Mouse (Mus musculus): ENCODE measurements around the gene Gprc6a. TPM values are rescaled to one million over a fixed set of nuclear protein-coding genes. Genes with fewer than 3 reads are reported as not detected.
A peak's percentile ranks its signal among the peaks of the same experiment; 100 is the strongest.

Gene Gprc6a
- not detected in 2 replicates for polyA plus RNA-seq (2015; fragmentation: Nextera tagmentation; extraction: Ambion mirVana)

DNA sequence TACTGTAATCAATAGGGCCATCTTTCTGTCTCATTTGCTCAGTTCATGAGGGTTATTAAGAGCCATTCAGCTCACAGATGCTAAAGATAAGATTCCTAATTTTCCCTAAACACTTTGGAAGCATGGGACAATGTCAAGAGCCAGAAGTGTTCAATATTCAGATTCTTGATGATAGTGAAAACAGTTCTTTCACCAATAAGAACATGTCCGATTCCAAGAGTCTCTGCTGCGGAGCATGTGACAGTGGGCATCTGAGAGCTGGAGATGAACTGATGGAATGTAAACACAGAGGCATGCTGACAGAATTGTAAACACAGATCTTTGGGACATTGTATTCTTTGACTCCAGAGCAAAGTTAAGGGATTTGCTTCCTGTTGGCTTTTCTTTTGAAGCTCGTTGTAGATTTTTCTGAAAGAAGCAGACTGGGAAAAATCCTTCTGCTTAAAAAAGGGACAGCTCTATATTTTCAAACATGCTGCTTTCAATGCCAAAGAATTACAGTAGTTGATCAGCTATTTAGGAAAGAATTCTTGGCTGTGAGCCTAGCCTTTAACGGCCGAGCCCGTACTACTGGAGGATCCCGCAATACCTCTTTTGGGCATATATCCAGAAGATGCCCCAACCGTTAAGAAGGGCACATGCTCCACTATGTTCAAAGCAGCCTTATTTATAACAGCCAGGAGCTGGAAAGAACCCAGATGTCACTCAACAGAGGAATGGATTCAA lies at the start of gene Gprc6a:
Gprc6a (minus strand) TSS at position 51 of the 726 bp plus-strand sequence.
- H3K27me3 ChIP-seq (replicated peaks): no peaks in the 10 kb centered on the region
- H3K4me2 ChIP-seq (replicated peaks): no peak within 1 kb of the TSS
- no peaks in the 10 kb centered on the region for H3K4me1 ChIP-seq (replicated peaks)
- no peak for ATAC-seq
- no peaks in the 10 kb centered on the region for H3K36me3 ChIP-seq
- no peak within 1 kb of the TSS for H3K9ac ChIP-seq
- WGBS: 33% methylated on average over 8 of the region's 8 CpGs
- no peak within 1 kb of the TSS for H3K27ac ChIP-seq
- H3K9me3 ChIP-seq: no peaks in the 10 kb centered on the region
- no peak within 1 kb of the TSS for H3K4me3 ChIP-seq (replicated peaks)

DNA sequence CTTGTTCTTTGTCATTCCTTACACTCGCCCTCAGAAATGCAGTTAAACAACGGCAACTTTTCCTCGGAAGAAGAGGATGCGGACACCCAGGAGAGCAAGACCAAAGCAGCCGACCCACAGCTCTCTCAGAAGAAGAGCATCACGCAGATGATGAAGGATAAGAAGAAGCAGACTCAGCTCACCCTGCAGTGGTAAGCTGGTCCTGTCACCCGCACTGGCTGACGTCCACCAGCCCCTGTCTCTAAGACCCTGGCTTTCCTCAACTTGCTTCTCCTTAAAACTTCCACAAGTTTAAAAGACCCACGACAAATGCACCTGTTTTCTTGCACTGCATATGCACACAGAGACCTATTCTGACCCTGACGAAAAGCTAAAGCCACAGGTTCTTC lies 47.0 kb upstream of the Gprc6a start:
- Histone ChIP-seq H3K9ac (no peak overlapping the region), H3K4me1 (replicated peaks) (no peaks in the 10 kb centered on the region), H3K27me3 (replicated peaks) (peaks cover 14% of the 10 kb centered on the region), H3K4me3 (replicated peaks) (peak overlapping the region; percentile 42), H3K36me3 (no peaks in the 10 kb centered on the region), H3K4me2 (replicated peaks) (peak overlapping the region; percentile 89), H3K9me3 (no peaks in the 10 kb centered on the region), H3K27ac (no peak overlapping the region)
- 5% methylated on average over 10 of the region's 10 CpGs for WGBS
- peak; percentile 42; the same call in 1 of the 2 replicates for ATAC-seq

DNA sequence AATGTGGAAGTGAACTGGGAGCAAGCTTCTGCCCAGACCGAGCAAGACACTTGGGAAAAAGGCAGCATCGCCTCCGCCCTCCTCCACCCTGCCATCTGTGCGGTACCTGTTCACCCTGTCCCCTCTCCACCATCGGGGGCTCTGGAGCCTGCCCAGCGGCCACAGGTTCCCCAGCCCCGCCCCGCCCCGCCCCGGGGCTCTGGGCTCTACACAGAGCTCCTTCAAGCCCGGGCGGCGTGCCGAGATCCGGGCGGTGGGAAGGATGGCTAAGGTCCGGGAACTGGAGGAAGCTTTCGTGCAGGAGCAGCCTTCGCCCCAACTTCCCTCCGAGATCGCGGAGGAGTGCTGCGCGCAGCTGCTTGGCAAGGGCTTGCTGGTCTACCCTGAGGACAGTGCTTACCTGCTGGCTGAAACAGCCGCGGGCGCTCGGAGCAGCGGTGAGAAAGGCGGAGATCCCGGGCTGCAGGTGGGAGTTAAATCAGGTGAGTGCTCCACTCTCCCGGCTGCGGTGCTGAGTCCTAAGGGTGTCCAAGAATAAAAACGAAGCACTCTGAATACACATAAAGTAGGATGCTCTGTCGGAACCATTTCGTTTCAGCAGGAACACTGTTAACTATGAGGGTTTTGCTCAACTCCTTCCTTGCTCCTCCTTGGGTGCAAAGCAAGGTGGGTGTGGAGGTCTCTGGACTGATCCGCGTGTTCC lies 46.4 kb upstream of the Gprc6a start, which contains the start of gene Rfx6:
Rfx6 (plus strand) TSS at position 209 of the 703 bp plus-strand sequence.
- no peaks in the 10 kb centered on the region for H3K36me3 ChIP-seq
- peak within 1 kb of the TSS; percentile 42 for H3K4me3 ChIP-seq (replicated peaks)
- H3K9ac ChIP-seq: peak within 1 kb of the TSS; percentile 34
- H3K4me1 ChIP-seq (replicated peaks): no peaks in the 10 kb centered on the region
- peak within 1 kb of the TSS; percentile 89 for H3K4me2 ChIP-seq (replicated peaks)
- no peak within 1 kb of the TSS for H3K27ac ChIP-seq
- H3K27me3 ChIP-seq (replicated peaks): peaks cover 14% of the 10 kb centered on the region
- H3K9me3 ChIP-seq: no peaks in the 10 kb centered on the region
- under 1% methylated on average over 38 of the region's 38 CpGs for WGBS
- peak; percentile 91 for ATAC-seq

DNA sequence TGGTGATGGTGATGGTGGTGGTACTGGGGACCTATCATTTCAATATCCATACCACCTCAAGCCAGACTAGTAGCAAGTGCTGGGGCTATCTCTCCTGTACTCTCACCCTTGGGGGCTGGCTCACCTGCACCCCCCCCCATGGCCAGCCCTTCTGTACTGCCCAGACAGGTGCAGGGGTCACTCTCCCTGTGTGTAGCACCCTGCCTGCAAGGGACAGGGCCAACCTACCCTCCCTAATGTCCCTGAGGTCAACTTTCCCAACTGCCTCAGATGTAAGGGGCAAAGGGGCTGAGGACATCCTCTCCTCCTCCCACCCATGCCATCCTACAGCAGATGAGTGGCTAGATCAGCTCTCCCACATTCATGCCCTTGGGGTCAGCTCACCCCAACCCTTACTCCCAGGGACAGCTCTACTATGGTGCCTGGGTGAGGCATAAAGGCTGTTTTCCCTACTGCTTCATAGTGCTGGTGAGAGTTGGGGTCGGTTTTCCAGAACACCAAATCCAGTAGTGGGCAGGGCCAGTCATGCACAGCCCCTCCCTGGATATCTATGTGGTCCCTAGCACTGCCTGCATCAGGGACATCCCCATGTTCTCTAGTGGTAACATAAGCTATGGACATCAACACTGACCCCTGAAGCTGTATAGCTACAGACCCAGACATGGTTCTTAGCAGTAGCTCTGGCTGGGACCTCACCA lies 41.0 kb upstream of the Gprc6a start:
- H3K27me3 ChIP-seq (replicated peaks): 0 out of 2 replicates have a peak, but pooled peaks cover 4% of the 10 kb centered on the region

DNA sequence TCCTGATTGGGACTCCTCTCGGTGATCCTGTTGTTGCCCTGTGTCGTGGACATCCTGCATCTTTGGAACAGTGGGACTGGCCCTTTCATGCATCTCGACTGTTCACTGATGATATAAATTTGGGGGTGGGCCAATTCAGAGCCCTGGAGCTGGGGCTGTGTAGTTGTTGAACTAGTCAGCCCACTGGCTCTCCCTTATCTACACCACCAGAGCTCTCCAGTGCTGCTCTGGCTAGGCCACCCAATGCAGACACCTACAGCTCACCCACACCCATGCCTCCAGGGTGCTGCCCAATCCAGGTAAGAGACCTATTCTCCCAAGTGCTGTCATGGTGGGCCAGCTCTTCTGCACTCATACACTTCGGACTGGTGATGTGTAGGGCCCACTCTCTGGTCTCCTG lies 40.3 kb upstream of the Gprc6a start:
- Histone ChIP-seq H3K27ac (no peak overlapping the region), H3K4me1 (replicated peaks) (no peaks in the 10 kb centered on the region), H3K27me3 (replicated peaks) (0 out of 2 replicates have a peak, but pooled peaks cover 4% of the 10 kb centered on the region), H3K4me2 (replicated peaks) (no peak overlapping the region), H3K4me3 (replicated peaks) (no peak overlapping the region), H3K9ac (no peak overlapping the region), H3K9me3 (no peaks in the 10 kb centered on the region), H3K36me3 (no peaks in the 10 kb centered on the region)
- WGBS: 83% methylated on average over 4 of the region's 4 CpGs
- 0 out of 2 replicates have a peak, but pooled peaks have one; percentile 6 for ATAC-seq

More for the DNA sequence above, 41.0 kb upstream of the Gprc6a start:
- Histone ChIP-seq H3K9ac (no peak overlapping the region), H3K4me1 (replicated peaks) (no peaks in the 10 kb centered on the region), H3K4me2 (replicated peaks) (no peak overlapping the region), H3K36me3 (no peaks in the 10 kb centered on the region), H3K4me3 (replicated peaks) (no peak overlapping the region), H3K27ac (no peak overlapping the region), H3K9me3 (no peaks in the 10 kb centered on the region)
- 59% methylated on average over 1 of the region's 1 CpGs for WGBS
- no peak for ATAC-seq

DNA sequence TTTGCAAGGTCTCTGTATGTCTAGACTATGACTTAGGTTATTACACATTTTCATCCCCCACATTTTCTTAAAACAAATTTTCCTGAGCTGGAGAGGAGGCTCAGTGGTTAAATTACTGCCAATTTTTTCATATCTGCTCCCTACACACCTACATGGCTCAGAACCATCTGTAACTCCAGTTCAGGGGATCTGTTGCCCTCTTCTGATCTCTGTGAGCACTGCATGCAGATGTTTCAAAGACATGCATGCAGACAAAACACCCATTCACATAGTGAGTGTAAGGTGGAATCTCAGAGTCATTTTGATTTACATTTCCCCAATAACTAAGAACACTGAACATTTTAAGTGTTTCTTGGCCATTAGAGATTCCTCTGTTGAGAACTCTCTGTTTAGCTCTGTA lies 38.1 kb upstream of the Gprc6a start:
- no peak for ATAC-seq
- Histone ChIP-seq H3K4me1 (replicated peaks) (no peaks in the 10 kb centered on the region), H3K9ac (no peak overlapping the region), H3K36me3 (no peaks in the 10 kb centered on the region), H3K27ac (no peak overlapping the region), H3K4me3 (replicated peaks) (no peak overlapping the region), H3K9me3 (no peaks in the 10 kb centered on the region), H3K4me2 (replicated peaks) (no peak overlapping the region), H3K27me3 (replicated peaks) (no peaks in the 10 kb centered on the region)

DNA sequence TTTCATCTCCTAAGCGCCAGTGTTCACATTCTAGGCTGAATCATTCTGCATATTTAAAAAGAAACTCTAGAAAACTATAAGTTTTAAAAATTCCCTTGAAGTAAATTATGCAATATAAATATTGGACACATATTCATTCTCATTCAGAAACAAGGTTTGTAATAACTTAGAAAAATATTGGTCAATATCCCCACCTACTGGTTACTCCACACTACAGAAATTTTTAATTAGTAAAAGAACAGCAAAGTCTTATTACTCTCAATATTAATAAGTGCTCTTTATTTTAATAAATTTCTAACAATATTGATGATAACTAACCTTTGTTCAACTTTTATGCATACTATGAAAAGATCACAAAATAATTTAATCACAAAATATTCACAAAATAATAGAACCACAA lies 26.1 kb upstream of the Gprc6a start:
- Histone ChIP-seq H3K9ac (no peak overlapping the region), H3K4me3 (replicated peaks) (no peak overlapping the region), H3K4me2 (replicated peaks) (no peak overlapping the region), H3K36me3 (no peaks in the 10 kb centered on the region), H3K4me1 (replicated peaks) (no peaks in the 10 kb centered on the region), H3K27me3 (replicated peaks) (no peaks in the 10 kb centered on the region), H3K9me3 (no peaks in the 10 kb centered on the region), H3K27ac (no peak overlapping the region)
- 79% methylated on average over 1 of the region's 1 CpGs for WGBS
- ATAC-seq: no peak

DNA sequence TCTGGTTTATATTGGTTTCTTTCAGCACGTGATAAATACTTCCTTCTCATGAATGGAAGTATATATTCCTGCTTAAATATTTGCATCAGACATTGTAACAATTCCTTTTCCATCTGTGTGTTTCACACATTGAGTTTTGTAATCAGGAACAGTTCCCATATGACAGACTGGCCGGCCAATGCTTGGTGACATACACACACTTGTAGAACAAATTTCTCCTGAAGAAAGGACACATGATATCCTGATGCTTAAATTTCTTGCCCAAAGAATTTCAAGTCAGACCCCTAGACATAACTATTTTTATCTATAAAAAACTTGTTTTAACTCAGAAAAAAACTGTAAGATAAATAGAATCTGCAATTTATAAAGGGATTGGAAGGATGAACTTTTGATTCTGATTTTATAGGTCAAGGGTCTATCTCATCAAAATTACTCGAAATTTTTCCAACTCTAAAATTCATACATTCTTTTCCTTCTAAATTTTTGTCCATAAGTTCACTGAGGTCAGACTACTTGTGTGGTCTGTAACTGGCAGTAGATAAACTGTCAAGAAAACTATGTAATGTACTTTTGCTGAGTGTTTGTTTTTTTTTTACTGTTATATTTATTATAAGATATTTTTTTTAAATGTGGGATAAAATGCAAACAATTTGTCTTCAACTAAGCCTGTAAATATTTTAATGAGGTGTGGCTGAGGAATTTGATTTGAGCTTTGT lies 18.4 kb upstream of the Gprc6a start:
- H3K4me1 ChIP-seq (replicated peaks): no peaks in the 10 kb centered on the region
- 65% methylated on average over 3 of the region's 3 CpGs for WGBS
- no peak for ATAC-seq
- no peaks in the 10 kb centered on the region for H3K27me3 ChIP-seq (replicated peaks)
- no peaks in the 10 kb centered on the region for H3K9me3 ChIP-seq
- no peak overlapping the region for H3K9ac ChIP-seq
- no peak overlapping the region for H3K27ac ChIP-seq
- no peak overlapping the region for H3K4me3 ChIP-seq (replicated peaks)
- no peak overlapping the region for H3K4me2 ChIP-seq (replicated peaks)
- no peaks in the 10 kb centered on the region for H3K36me3 ChIP-seq

DNA sequence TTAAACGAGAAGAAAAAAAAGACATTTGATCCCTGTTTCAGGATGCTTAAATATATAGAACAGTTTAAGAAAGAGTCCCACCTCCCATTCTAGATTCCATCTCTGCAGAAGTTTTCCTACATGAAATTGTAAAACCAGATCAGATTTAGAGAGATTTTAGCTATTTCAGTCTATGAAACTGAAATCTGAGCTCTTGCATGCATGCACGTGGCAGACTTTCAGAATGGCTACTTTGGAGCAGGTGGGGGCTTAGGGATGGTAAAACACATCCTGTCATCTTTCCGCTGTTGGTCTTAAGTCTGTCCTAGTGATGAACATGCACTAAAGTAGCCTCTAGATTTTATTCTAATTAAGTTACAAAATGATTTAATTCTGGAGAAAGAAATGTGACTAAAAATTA lies 10.1 kb downstream of the Gprc6a start:
- Histone ChIP-seq H3K4me3 (replicated peaks) (no peak overlapping the region), H3K4me2 (replicated peaks) (no peak overlapping the region), H3K4me1 (replicated peaks) (no peaks in the 10 kb centered on the region), H3K9me3 (no peaks in the 10 kb centered on the region), H3K36me3 (no peaks in the 10 kb centered on the region), H3K9ac (no peak overlapping the region), H3K27me3 (replicated peaks) (no peaks in the 10 kb centered on the region), H3K27ac (no peak overlapping the region)
- ATAC-seq: no peak
- 85% methylated on average over 3 of the region's 3 CpGs for WGBS

DNA sequence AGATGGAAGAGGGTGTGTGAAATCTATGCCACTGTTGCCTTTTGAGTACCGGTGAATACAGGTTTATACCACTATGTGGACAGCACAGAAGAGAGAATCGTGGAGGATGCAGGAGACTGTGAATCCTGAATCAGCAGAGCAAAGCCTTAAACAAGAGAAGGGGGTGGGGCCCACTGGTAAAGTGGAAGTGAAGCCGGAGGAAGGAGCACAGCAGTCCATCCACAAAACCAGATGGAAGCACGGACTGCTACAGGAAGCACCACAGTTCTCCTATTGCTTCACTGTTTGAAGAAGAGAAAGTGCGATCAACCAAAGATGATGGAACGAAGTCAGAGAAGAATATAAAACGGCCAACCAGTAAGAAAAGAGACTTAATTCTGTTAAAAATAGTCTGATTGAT lies 11.1 kb downstream of the Gprc6a start:
- Histone ChIP-seq H3K27me3 (replicated peaks) (no peaks in the 10 kb centered on the region), H3K36me3 (no peaks in the 10 kb centered on the region), H3K4me2 (replicated peaks) (no peak overlapping the region), H3K9ac (no peak overlapping the region), H3K4me1 (replicated peaks) (no peaks in the 10 kb centered on the region), H3K4me3 (replicated peaks) (no peak overlapping the region), H3K9me3 (no peaks in the 10 kb centered on the region), H3K27ac (no peak overlapping the region)
- 73% methylated on average over 7 of the region's 7 CpGs for WGBS
- no peak for ATAC-seq

DNA sequence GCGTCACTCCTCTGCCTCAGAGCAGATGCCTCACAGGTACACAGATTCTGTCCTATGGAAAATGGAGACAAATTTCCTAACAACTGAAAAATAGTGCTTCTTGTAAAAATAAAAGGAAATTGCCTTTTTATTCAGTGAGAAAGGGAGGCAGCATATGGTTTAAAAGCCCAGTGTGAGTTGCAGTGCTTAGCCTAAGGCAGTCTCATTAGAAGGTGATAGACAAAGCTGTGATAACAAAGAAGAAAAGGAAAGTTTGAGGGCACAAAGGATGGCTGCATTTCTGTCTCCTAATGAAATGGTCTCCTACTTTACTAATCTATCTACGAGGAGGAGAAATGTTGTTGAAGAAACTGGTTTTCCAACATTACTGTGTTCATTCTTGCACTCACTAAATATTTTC lies 12.7 kb downstream of the Gprc6a start:
- ATAC-seq: no peak
- Histone ChIP-seq H3K4me3 (replicated peaks) (no peak overlapping the region), H3K27ac (no peak overlapping the region), H3K27me3 (replicated peaks) (no peaks in the 10 kb centered on the region), H3K4me1 (replicated peaks) (no peaks in the 10 kb centered on the region), H3K9me3 (no peaks in the 10 kb centered on the region), H3K4me2 (replicated peaks) (no peak overlapping the region), H3K9ac (no peak overlapping the region), H3K36me3 (no peaks in the 10 kb centered on the region)
- 78% methylated on average over 2 of the region's 2 CpGs for WGBS

All from intestine, embryonic 15.5 days (tissue).